Mouse (Mus musculus): ENCODE measurements around the gene Impad1.

Impad1 gene

GRCm38 (mm10) chr4:4722081-4722480, 71.1 kb downstream of the Impad1 start:
- in situ Hi-C loops (cut with MboI; ENCODE audit: low pct_unique_long_range_greater_than_20kb in 1 of 2, low sequenced_read_pairs in 2 of 2, unreplicated experiment in 1 of 2), result loop anchor here (25.0 kb wide), 3 partner anchors 585 to 760 kb away; partner anchors contain the start of gene Gm11808 (in 1 of the 2)

GRCm38 (mm10) chr4:4717763-4718347, 75.3 kb downstream of the Impad1 start:
- in situ Hi-C loops (cut with MboI; ENCODE audit: low pct_unique_long_range_greater_than_20kb in 1 of 2, low sequenced_read_pairs in 2 of 2, unreplicated experiment in 1 of 2), result loop anchor here (25.0 kb wide), 3 partner anchors 581 to 756 kb away; partner anchors contain the start of gene Gm11808 (in 1 of the 2)
